Mouse (Mus musculus) urinary bladder, postnatal 14 days (tissue): Measurements from ENCODE around the gene Sstr3.

Source experiments
- DNase-seq: peaks from one replicate; pipeline ENCODE4 v3.0.0; 2021; ENCODE audit warnings: low spot score

The Sstr3 gene

GRCm38 (mm10) chr15:78502437-78503132 is 41.9 kb downstream of the Sstr3 start:
- no peak for DNase-seq

- no peak for DNase-seq
These were observed 49.5 kb downstream of the Sstr3 start, which contains the start of gene Il2rb for GRCm38 (mm10) chr15:78494968-78495406. TSS of gene Il2rb (minus strand) at chr15:78495271.

GRCm38 (mm10) chr15:78493401-78494010 is 51.0 kb downstream of the Sstr3 start:
- DNase-seq, result no peak

DNA sequence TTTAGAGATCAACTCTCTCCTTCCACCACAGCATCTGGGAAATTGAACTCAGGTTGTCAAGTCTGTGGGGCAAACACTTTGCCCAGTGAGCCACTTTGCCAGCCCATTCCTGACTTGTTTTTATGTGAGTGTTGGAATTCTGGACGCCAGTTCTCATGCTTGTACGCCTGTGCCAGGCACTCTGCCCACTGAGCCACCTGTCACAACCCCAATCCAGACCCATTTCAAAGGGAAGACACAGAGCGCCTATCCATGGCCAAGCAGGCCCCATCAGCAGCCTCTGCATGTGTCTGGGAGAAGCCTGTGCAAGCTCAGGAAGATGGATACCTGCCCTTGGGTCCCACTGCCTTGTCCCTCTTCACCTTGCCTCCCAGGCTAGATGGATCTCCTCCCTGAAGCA is 53.2 kb downstream of the Sstr3 start:
- DNase-seq, result no peak

DNA sequence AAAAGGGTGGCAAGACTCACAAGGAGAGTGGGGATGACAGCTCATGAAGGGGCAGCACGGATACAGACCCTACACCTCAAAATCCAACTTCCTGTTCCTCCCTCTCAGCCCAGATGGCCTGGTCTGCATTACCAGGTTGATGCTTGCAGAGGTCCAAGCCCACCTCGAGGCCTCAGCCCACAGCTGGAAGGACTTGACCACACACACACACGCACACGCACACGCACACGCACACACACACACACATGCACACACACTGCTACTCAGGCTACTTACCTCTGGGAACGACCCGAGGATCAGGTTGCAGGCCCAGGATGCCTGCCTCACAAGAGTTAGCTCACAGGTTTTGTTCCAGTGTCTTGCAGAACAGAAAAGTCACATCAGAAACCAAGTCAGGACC is 54.6 kb downstream of the Sstr3 start:
- no peak for DNase-seq

- DNase-seq, result no peak
These were observed 55.2 kb downstream of the Sstr3 start for GRCm38 (mm10) chr15:78489248-78489647.

GRCm38 (mm10) chr15:78487066-78487465 is 57.4 kb downstream of the Sstr3 start:
- no peak for DNase-seq
